In genomic region chr13:29610051-29610931, GRCm38 (mm10) we compare ENCODE assay signal across 8 mouse cellular contexts.
DNase-seq lines count a peak whose midpoint lies in the region; ATAC-seq and TF ChIP-seq lines count a peak whose summit lies in the region.
"Had no signal": no experiment of that assay in that cellular context is flagged by ENCODE, and none has a peak within 500 bp of the region (broad histone marks: within the 10 kb centered on the region; RNA-seq: fewer than 3 reads in every experiment).

No protein-coding gene starts in this region.

- ATAC-seq in stomach, embryonic 14.5 days (ENCODE audit: insufficient number of reproducible peaks, insufficient read depth, low FRiP score, low read depth): peak; percentile 28; the same call in 1 of the 2 replicates
- ATAC-seq in stomach, postnatal 0 days (ENCODE audit: low FRiP score, low TSS enrichment): no peak
- peak; percentile 88 for ATAC-seq in forebrain, embryonic 16.5 days
- ATAC-seq in limb, embryonic 15.5 days (ENCODE audit: insufficient number of reproducible peaks, low FRiP score, low TSS enrichment, low read depth): 0 out of 2 replicates have a peak, but pooled peaks have one; percentile 10

- TF ChIP-seq EP300 in stomach, postnatal 0 days (optimal IDR thresholded peaks at IDR 0.05): no peak

- H3K4me1 ChIP-seq in stomach, embryonic 14.5 days (ENCODE audit: control insufficient read depth, insufficient read depth, low read length): no peaks in the 10 kb centered on the region; the same call in 1 of the 2 replicates
- no peaks in the 10 kb centered on the region for H3K4me1 ChIP-seq in stomach, postnatal 0 days (replicated peaks; ENCODE audit: control insufficient read depth, insufficient read depth)
- peaks cover 29% of the 10 kb centered on the region for H3K4me1 ChIP-seq in forebrain, embryonic 16.5 days (replicated peaks; ENCODE audit: control insufficient read depth, insufficient read depth, low read length)
- H3K4me1 ChIP-seq in limb, embryonic 15.5 days: peaks cover 3% of the 10 kb centered on the region; the same call in 1 of the 2 replicates

- no peak overlapping the region for H3K9ac ChIP-seq in stomach, embryonic 14.5 days (replicated peaks; ENCODE audit: low read depth, low read length)
- no peak overlapping the region for H3K9ac ChIP-seq in stomach, postnatal 0 days (ENCODE audit: low read length)
- H3K9ac ChIP-seq in forebrain, embryonic 16.5 days (replicated peaks; ENCODE audit: low read depth, low read length): 0 out of 2 replicates have a peak overlapping the region, but pooled peaks have one; percentile 3
- no peak overlapping the region for H3K9ac ChIP-seq in limb, embryonic 15.5 days
- H3K9ac ChIP-seq: liver, embryonic 14.5 days had no signal

- no peak for DNase-seq in stomach, postnatal 0 days (ENCODE audit: low spot score)
- peak; percentile 24 for DNase-seq in testis, postnatal 14 days (ENCODE audit: low spot score)
- no peak for DNase-seq in gastrocnemius, postnatal 10 days
- no peak for DNase-seq in cerebellum, adult 9-10 months

- WGBS in stomach, embryonic 14.5 days: 43% methylated on average over 13 of the region's 13 CpGs
- WGBS in stomach, postnatal 0 days: 58% methylated on average over 13 of the region's 13 CpGs
- WGBS in forebrain, embryonic 16.5 days: 8% methylated on average over 13 of the region's 13 CpGs
- 44% methylated on average over 13 of the region's 13 CpGs for WGBS in limb, embryonic 15.5 days

- no peak overlapping the region for H3K4me3 ChIP-seq in stomach, embryonic 14.5 days (ENCODE audit: low read depth, low read length)
- no peak overlapping the region for H3K4me3 ChIP-seq in stomach, postnatal 0 days (ENCODE audit: low read depth, low read length)
- H3K4me3 ChIP-seq in forebrain, embryonic 16.5 days (replicated peaks; ENCODE audit: low read length): no peak overlapping the region
- no peak overlapping the region for H3K4me3 ChIP-seq in limb, embryonic 15.5 days

- TF ChIP-seq CTCF in stomach, postnatal 0 days (IDR thresholded peaks at IDR 0.05; ENCODE audit: low read depth): no peak

- H3K4me2 ChIP-seq in stomach, embryonic 14.5 days (replicated peaks; ENCODE audit: low read depth, low read length): no peak overlapping the region
- no peak overlapping the region for H3K4me2 ChIP-seq in stomach, postnatal 0 days (replicated peaks; ENCODE audit: low read depth)
- H3K4me2 ChIP-seq in forebrain, embryonic 16.5 days (ENCODE audit: low read length): peak overlapping the region; percentile 8; the same call in 1 of the 2 replicates
- H3K4me2 ChIP-seq in limb, embryonic 15.5 days: no peak overlapping the region

- peak overlapping the region; percentile 44; the same call in 1 of the 2 replicates for H3K27ac ChIP-seq in stomach, embryonic 14.5 days (ENCODE audit: low read length)
- no peak overlapping the region for H3K27ac ChIP-seq in stomach, postnatal 0 days (replicated peaks)
- peak overlapping the region; percentile 90 for H3K27ac ChIP-seq in forebrain, embryonic 16.5 days (ENCODE audit: low read length)
- no peak overlapping the region for H3K27ac ChIP-seq in limb, embryonic 15.5 days
- H3K27ac ChIP-seq: liver, embryonic 14.5 days had no signal

- H3K36me3 ChIP-seq in stomach, embryonic 14.5 days (ENCODE audit: control insufficient read depth, insufficient read depth, low read length): no peaks in the 10 kb centered on the region
- H3K36me3 ChIP-seq in stomach, postnatal 0 days (ENCODE audit: control insufficient read depth, insufficient read depth, low read length): no peaks in the 10 kb centered on the region
- no peaks in the 10 kb centered on the region for H3K36me3 ChIP-seq in forebrain, embryonic 16.5 days (ENCODE audit: control insufficient read depth, insufficient read depth)
- no peaks in the 10 kb centered on the region for H3K36me3 ChIP-seq in limb, embryonic 15.5 days

- no peaks in the 10 kb centered on the region for H3K9me3 ChIP-seq in stomach, embryonic 14.5 days (ENCODE audit: control insufficient read depth, low read depth, low read length)
- no peaks in the 10 kb centered on the region for H3K9me3 ChIP-seq in stomach, postnatal 0 days (ENCODE audit: control insufficient read depth, low read length)
- no peaks in the 10 kb centered on the region for H3K9me3 ChIP-seq in forebrain, embryonic 16.5 days (ENCODE audit: control insufficient read depth, low read length)
- H3K9me3 ChIP-seq in limb, embryonic 15.5 days: no peaks in the 10 kb centered on the region

- H3K27me3 ChIP-seq in stomach, embryonic 14.5 days (ENCODE audit: control insufficient read depth, insufficient read depth, low read length): no peaks in the 10 kb centered on the region
- no peaks in the 10 kb centered on the region for H3K27me3 ChIP-seq in stomach, postnatal 0 days (ENCODE audit: control insufficient read depth, insufficient read depth, low read length)
- H3K27me3 ChIP-seq in forebrain, embryonic 16.5 days (replicated peaks; ENCODE audit: control insufficient read depth, insufficient read depth, low read length): no peaks in the 10 kb centered on the region
- no peaks in the 10 kb centered on the region for H3K27me3 ChIP-seq in limb, embryonic 15.5 days

Comparison
In these comparisons a context has a peak if more than half of its experiments do, and no peak if none do; other contexts are left out.
1. H3K27ac ChIP-seq: peak in stomach, embryonic 14.5 days (single experiment) and forebrain, embryonic 16.5 days (single experiment); none in stomach, postnatal 0 days (single experiment) and limb, embryonic 15.5 days (single experiment).